Mouse (Mus musculus) spleen, adult 2 months (tissue): Measurements from ENCODE around the gene Amph.

ENCODE experiments used
- CTCF ChIP-seq: fragments of 200-500 bp; IDR thresholded peaks from 2 replicates; pipeline ENCODE4 v1.5.1; 2011; ENCODE audit warnings: mild to moderate bottlenecking, inconsistent platforms; ENCODE audit not compliant: insufficient read depth, insufficient read length, insufficient replicate concordance; ENCODE audit errors: extremely low read depth
- POLR2A ChIP-seq: fragments of 200-500 bp; IDR thresholded peaks from 2 replicates; pipeline ENCODE4 v1.6.1; 2011; ENCODE audit warnings: low read depth, low read length, inconsistent platforms

GRCm38 (mm10) chr13:19021529-19021928 is 73.5 kb downstream of the Amph start:
- TF ChIP-seq CTCF (no peak), POLR2A (no peak)
